Mouse (Mus musculus) ES-E14 (cell line): ENCODE measurements at regions not wholly inside any gene's neighbourhood (a gene's known extent, or its start where the extent isn't known, plus 50 kb on each side); places are given as distances from the start of the nearest gene placed in this dataset.

Experiments
- HCFC1 ChIP-seq: IDR thresholded peaks from 2 replicates; pipeline ENCODE4 v1.6.1; 2012; ENCODE audit warnings: low read length, inconsistent platforms, borderline replicate concordance; ENCODE audit not compliant: insufficient read depth
- MAFK ChIP-seq: IDR thresholded peaks from 2 replicates; pipeline ENCODE4 v1.6.1; 2014; ENCODE audit warnings: mild to moderate bottlenecking, low read depth, low read length, inconsistent platforms; ENCODE audit not compliant: insufficient read depth
- ZC3H11A ChIP-seq: IDR thresholded peaks from 2 replicates; pipeline ENCODE4 v1.6.1; 2012; ENCODE audit warnings: low read depth, mild to moderate bottlenecking, inconsistent platforms, low read length, borderline replicate concordance

GRCm38 (mm10) chr1:186552689-186553088 lies 153.1 kb downstream of the Tgfb2 start:
- TF ChIP-seq MAFK (no peak), ZC3H11A (no peak), HCFC1 (no peak)
